Mouse (Mus musculus) CD8-positive naive resting alpha-beta T cell, adult 57 days (primary cell): ENCODE measurements around the gene Slc4a1. TPM values are rescaled to one million over a fixed set of nuclear protein-coding genes. Genes with fewer than 3 reads are reported as not detected.

Source experiments
- total RNA-seq: library from RNA; stranded (reverse); gene quantifications from one replicate; pipeline ENCODE4 v1.2.4, GENCODE M21; 2023

The Slc4a1 gene
- 2.5 TPM for total RNA-seq

GRCm38 (mm10) chr11:102366103-102366502, at the start of gene Slc4a1:
Slc4a1 (minus strand) TSS chr11:102366203.

GRCm38 (mm10) chr11:102407834-102408215, 41.8 kb upstream of the Slc4a1 start, which contains the start of gene Slc25a39:
Slc25a39 (minus strand) TSS chr11:102407946.

GRCm38 (mm10) chr11:102393238-102393634, 27.2 kb upstream of the Slc4a1 start, which contains the start of gene Rundc3a:
Rundc3a (plus strand) TSS chr11:102393403.

GRCm38 (mm10) chr11:102319410-102319792, 46.6 kb downstream of the Slc4a1 start, which contains the start of gene Ubtf:
Ubtf (minus strand) TSS chr11:102319742.

Other genes starting within 250 kb of the Slc4a1 start
- not detected for gene Nags, start 220.7 kb downstream of the Slc4a1 start, total RNA-seq
- gene Tmem101, start 209.8 kb downstream of the Slc4a1 start, total RNA-seq, result 7.1 TPM
- 44.3 TPM for gene Lsm12, start 180.9 kb downstream of the Slc4a1 start, total RNA-seq
- gene G6pc3, start 176.6 kb downstream of the Slc4a1 start, total RNA-seq, result 28.6 TPM
- gene Hdac5, start 136.0 kb downstream of the Slc4a1 start, total RNA-seq, result 134 TPM
- 0.49 TPM for gene BC030867, start 117.3 kb downstream of the Slc4a1 start, total RNA-seq
- not detected for gene Asb16, start 97.5 kb downstream of the Slc4a1 start, total RNA-seq
- gene Tmub2, start 81.3 kb downstream of the Slc4a1 start, total RNA-seq, result 37.0 TPM
- 82.7 TPM for gene Atxn7l3, start 69.6 kb downstream of the Slc4a1 start, total RNA-seq
- gene Ubtf, start 46.5 kb downstream of the Slc4a1 start, total RNA-seq, result 128 TPM
- gene Rundc3a, start 27.2 kb upstream of the Slc4a1 start, total RNA-seq, result 5.6 TPM
- gene Slc25a39, start 41.7 kb upstream of the Slc4a1 start, total RNA-seq, result 29.5 TPM
- 15.5 TPM for gene Grn, start 64.1 kb upstream of the Slc4a1 start, total RNA-seq
- not detected for gene Fam171a2, start 81.5 kb upstream of the Slc4a1 start, total RNA-seq
- 13.6 TPM for gene Itga2b, start 103.9 kb upstream of the Slc4a1 start, total RNA-seq
- 53.6 TPM for gene Gpatch8, start 190.2 kb upstream of the Slc4a1 start, total RNA-seq
- not detected for gene Gm11627, start 213.3 kb upstream of the Slc4a1 start, total RNA-seq
- not detected for gene Fzd2, start 238.2 kb upstream of the Slc4a1 start, total RNA-seq